18 mouse cellular contexts compared by ENCODE assay signal in genomic region chr4:69456420-69456819, GRCm38 (mm10).
"Had no signal": no experiment of that assay in that cellular context is flagged by ENCODE, and none has a peak within 500 bp of the region (broad histone marks: within the 10 kb centered on the region; RNA-seq: fewer than 3 reads in every experiment).

No protein-coding gene starts in this region.

- H3K27me3 ChIP-seq: midbrain, embryonic 12.5 days; neural tube, embryonic 13.5 days; neural tube, embryonic 15.5 days; stomach, embryonic 15.5 days had no signal

- H3K4me2 ChIP-seq: lung, embryonic 14.5 days; midbrain, embryonic 12.5 days; neural tube, embryonic 13.5 days; neural tube, embryonic 15.5 days; stomach, embryonic 15.5 days had no signal

- H3K27ac ChIP-seq: midbrain, embryonic 10.5 days; midbrain, embryonic 12.5 days; neural tube, embryonic 13.5 days; neural tube, embryonic 15.5 days; stomach, embryonic 15.5 days; stomach, postnatal 0 days had no signal

- H3K36me3 ChIP-seq: midbrain, embryonic 10.5 days; midbrain, embryonic 12.5 days; neural tube, embryonic 13.5 days; neural tube, embryonic 15.5 days; stomach, embryonic 15.5 days had no signal

- H3K4me3 ChIP-seq: midbrain, embryonic 10.5 days; midbrain, embryonic 12.5 days; myocyte; neural tube, embryonic 13.5 days; neural tube, embryonic 15.5 days; stomach, embryonic 15.5 days had no signal

- DNase-seq: lung, adult 18-20 months; lung, embryonic 14.5 days; lung, postnatal 10 days; lung, postnatal 4 days; midbrain, embryonic 14.5 days; retina, postnatal 1 day; right cerebral cortex, postnatal 25 days; right cerebral cortex, postnatal 4 days; thymus, adult 18-20 months; thymus, postnatal 14 days; thymus, postnatal 36 days had no signal

- H3K4me1 ChIP-seq: midbrain, embryonic 10.5 days; midbrain, embryonic 12.5 days; neural tube, embryonic 13.5 days; neural tube, embryonic 15.5 days; stomach, embryonic 15.5 days had no signal

- H3K9me3 ChIP-seq: midbrain, embryonic 10.5 days; midbrain, embryonic 12.5 days; neural tube, embryonic 13.5 days; neural tube, embryonic 15.5 days; stomach, embryonic 15.5 days had no signal

- H3K9ac ChIP-seq: lung, embryonic 14.5 days; midbrain, embryonic 12.5 days; neural tube, embryonic 13.5 days; neural tube, embryonic 15.5 days; stomach, embryonic 15.5 days had no signal
